Mouse (Mus musculus): ENCODE measurements around the gene Ube2j2.
A peak's percentile ranks its signal among the peaks of the same experiment; 100 is the strongest.

DNA sequence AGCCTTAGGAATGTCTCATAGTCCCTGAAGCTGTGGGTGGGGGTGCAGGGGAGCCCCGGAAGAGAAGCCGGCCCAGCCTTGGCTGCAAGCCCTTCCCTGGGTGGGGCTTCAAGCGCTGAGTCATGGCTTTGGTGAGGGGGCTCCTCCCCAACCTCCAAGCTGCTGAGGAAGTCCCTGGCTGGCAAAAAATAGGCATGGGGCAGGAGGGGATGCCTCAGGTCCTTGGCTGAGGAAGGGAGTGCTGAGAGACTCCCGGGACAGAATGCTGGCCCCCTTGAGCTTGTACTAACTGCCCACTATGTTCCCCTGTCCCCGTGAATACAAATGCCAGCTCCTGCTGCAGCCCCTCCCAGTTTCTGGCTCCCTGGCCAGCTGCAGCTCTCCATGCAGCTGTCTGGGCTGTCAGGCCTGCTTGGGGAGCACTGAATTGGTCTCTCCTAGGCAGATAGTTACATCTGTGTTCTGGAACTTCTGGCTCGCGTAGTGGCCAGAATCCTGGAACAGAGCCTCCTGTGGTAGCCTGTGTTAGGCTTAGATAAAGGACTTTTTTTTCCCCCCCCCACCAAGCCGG, 49.2 kb upstream of the Ube2j2 start:
- no peak for TF ChIP-seq EP300 (IDR thresholded peaks at IDR 0.05)
- peak; percentile 21; the same call in 1 of the 2 replicates for TF ChIP-seq CTCF (IDR thresholded peaks at IDR 0.05)

Data from lung, postnatal 0 days (tissue).